Mouse (Mus musculus) urinary bladder, postnatal 36 days (tissue): Measurements from ENCODE around the gene Nab2.
A peak's percentile ranks its signal among the peaks of the same experiment; 100 is the strongest.
"Not testable (repeated sequence)": the region's sequence is repeated elsewhere in the genome, so short reads cannot be mapped to it uniquely, and the experiment has no call there.

Experiments used
- DNase-seq, 2 experiments: peaks; one replicate each; pipeline ENCODE4 v3.0.0; 2022; ENCODE audit warnings: low spot score in 2 of 2, mixed read lengths in 1 of 2

Gene Nab2

GRCm38 (mm10) chr10:127674046-127674655 is 5.8 kb upstream of the Nab2 start:
- DNase-seq, result no peak

DNA sequence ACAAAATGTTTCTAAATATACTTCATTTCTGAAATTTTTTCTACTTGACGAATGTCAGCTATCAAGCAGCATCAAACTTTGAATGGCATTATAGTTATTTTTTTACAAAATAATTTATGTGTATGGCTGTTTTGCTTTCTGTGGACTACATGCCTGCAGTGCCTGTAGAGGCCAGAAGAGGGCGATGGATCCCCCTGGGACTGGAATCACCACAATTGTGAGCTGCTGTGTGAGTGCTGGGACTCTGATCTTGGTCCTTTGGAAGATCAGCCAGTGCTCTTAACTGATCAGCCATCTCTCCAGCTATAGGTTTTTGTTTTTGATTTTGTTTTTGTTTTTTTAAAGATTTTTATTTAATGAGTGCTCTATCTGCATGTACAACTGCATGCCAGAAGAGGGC is 2.9 kb upstream of the Nab2 start:
- no peak for DNase-seq

GRCm38 (mm10) chr10:127670185-127670584 is 1.8 kb upstream of the Nab2 start:
- DNase-seq, result no peak

- DNase-seq, result no peak
Observed at GRCm38 (mm10) chr10:127669170-127669569, 802 bp upstream of the Nab2 start.

GRCm38 (mm10) chr10:127667269-127668092 is 887 bp downstream of the Nab2 start:
- DNase-seq, result peak; percentile 78 to 87

GRCm38 (mm10) chr10:127666501-127667268 is 1.7 kb downstream of the Nab2 start, which contains the start of gene Nemp1:
TSS of gene Nemp1 (plus strand) at chr10:127666901.
- DNase-seq, result peak; percentile 81 to 88

GRCm38 (mm10) chr10:127665366-127666181 is 2.8 kb downstream of the Nab2 start:
- DNase-seq, result no peak

- no peak for DNase-seq
Observed at GRCm38 (mm10) chr10:127664891-127665290, 3.5 kb downstream of the Nab2 start.

- no peak for DNase-seq
Observed at GRCm38 (mm10) chr10:127664166-127664565, 4.2 kb downstream of the Nab2 start.

DNA sequence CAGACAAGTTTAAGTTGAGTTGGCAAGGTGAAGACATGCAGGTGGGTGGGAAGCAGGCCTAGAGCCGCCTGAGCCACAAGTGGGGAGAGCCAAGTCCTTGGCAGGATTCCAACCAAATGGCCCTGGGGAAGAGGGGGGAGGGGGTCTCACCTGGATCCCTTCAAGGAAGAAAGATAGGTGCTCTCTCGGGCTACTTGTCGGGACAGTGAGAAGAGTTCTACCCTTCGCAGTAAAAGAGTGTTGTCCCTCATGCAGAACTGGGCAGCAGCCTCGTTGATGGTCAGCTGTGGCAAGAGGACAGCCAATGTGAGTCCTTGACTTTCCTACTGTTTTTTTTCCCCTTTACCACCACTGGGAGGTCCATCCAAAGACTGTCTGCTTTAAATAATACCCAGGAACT is 4.8 kb downstream of the Nab2 start:
- no peak for DNase-seq

DNA sequence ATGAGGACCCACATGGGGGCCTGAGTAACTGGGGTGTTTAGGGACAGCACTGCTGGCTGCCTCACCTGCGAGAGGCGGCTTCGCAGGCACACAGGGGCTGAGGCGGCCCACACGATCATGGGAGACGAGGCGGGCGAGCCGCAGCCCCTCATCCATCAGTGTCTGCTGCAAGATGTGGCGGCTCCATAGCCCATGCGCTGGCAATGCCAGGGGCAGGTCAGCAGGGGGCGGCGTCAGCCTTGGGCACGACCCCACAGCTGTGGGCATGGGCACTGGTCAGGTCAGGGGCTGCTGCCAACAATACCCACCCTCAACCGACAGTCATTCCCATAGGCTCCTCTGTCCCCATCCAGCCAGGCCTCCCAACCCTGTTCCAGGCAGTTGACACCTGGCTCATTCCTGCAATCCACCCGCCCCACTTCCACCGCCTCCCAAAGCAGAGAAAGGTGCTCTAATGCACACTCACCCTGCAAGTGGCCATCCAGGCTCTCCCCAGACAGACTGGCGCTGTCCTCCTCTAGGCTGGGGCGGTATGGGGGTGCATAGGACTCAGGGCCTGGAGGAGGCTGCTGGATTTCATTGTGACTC is 5.6 kb downstream of the Nab2 start:
- no peak for DNase-seq

DNA sequence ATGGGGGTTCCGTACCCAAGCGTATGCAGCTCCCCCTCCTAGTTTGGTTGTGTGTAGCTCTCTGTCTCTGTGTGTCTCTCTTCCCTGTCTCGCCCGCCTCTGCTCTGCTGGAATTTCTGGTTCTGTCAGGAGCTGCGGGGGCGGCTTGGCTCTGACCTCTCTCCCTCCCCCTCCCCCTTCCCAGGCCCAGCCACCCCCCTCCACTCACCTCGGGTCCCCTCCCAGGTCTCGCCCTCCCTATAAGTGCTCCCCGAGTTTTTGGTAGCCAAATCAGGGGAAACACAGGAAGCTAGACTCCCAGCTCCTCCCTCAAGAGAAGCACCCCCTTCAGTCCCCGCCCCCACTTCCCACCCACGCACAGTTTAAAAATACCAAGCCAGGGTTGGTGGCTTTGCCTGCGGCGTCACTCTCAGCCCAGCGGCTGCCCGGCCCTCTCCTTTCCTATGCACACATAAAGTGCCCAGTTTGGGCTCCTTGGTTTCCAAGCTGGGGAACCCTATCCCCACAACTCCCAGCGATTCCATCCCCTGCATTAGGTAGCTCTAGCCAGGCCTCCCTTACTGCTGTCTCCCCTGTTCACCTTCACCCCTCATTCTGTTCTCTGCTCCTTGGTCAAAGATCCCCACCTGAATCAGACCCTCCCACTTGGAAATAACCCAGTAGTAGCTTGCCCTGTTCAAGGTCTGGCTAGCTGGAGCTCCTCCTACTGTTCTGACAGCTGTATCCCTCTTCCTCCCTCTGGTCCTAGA is 6.3 kb downstream of the Nab2 start:
- peak; percentile 54 to 56 for DNase-seq

DNA sequence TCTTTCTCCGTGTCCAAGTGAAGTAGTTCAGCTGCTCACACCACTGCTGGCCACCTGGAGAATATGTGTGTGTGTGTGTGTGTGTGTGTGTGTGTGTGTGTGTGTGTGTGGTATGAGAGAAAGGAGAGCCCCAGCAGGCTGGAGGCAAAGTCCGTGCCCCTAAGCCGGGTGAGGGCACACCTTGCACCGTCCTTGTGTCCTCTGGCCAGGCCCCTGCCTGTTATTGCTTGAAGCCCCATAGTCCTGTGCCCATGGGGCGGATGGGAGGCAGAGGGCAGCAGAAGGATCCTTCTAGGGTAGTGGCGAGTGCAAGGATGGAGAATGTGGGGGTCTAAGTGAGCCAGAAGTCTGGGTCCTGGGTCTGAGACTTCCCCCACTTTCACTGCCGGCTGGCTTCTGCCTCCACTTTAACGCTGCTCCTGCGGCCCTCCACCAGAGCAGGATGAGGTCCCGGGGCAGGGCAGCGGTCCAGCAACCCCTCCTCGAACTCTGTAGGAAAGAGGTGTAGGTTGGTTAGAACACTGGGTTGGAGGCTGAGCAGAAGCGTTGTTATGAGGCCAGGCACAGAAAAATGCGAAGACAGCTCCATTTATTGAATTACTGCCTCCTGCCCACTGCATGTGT is 7.0 kb downstream of the Nab2 start:
- DNase-seq, result no peak

DNA sequence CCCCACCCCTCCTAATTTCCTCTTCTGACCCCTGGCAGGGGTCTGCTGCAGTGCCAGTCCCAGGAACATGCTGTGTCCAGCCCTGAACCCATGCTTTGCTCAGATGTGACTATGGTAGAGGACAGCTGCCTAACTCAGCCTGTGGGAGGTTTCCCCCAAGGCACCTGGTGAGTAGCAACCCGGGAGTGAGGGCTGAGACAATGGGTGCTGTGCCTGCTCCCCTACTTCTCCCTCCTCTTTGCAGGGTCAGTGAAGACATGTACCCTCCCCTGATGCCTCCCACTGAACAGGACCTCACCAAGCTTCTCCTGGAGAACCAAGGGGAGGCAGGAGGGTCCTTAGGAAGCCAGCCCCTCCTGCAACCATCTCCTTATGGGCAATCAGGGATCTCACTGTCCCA is 8.8 kb downstream of the Nab2 start:
- no peak for DNase-seq

- no peak for DNase-seq
Observed at GRCm38 (mm10) chr10:127658076-127658475, 10.3 kb downstream of the Nab2 start.

DNA sequence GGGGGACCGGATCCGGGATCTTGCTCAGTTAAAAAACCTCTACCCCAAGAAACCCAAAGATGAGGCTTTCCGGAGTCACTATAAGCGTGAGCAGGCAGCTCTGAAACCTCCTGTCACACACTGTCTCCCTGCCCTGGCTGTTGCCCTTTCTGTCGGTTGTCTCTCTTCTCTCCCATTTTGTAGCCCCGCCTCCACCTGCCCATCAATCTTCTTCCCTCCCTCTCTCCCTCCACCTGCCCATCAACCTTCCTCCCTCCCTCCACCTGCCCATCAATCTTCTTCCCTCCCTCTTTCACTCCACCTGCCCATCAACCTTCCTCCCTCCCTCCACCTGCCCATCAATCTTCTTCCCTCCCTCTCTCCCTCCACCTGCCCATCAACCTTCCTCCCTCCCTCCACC is 10.8 kb downstream of the Nab2 start:
- not testable (repeated sequence) for DNase-seq

DNA sequence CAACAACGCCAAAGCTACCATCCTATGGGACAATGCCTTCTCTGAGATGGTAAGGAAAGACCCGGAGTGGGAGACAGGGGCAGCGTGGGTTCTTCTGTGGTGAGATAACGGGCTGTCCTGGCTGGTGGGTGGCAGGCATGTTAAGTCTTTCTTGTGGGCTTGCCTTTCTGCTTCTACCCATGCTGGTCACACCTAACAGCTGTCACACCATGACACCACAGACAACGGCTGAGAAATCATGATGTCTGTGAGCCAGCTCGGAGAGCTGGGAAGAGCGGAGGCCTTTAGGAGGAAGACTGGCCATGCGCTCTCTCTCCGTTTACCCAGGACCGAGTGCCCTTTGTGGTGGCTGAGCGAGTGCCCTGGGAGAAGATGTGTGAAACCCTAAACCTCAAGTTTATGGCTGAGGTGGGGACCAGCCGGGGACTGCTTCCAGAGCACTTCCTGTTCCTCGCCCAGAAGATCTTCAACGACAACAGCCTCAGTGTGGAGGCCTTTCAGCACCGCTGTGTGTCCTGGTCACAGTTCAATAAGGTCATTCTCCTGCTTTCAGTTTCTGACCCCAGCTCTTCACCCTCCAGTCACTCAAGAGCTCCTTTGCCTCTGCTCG is 13.3 kb downstream of the Nab2 start:
- DNase-seq, result no peak

DNA sequence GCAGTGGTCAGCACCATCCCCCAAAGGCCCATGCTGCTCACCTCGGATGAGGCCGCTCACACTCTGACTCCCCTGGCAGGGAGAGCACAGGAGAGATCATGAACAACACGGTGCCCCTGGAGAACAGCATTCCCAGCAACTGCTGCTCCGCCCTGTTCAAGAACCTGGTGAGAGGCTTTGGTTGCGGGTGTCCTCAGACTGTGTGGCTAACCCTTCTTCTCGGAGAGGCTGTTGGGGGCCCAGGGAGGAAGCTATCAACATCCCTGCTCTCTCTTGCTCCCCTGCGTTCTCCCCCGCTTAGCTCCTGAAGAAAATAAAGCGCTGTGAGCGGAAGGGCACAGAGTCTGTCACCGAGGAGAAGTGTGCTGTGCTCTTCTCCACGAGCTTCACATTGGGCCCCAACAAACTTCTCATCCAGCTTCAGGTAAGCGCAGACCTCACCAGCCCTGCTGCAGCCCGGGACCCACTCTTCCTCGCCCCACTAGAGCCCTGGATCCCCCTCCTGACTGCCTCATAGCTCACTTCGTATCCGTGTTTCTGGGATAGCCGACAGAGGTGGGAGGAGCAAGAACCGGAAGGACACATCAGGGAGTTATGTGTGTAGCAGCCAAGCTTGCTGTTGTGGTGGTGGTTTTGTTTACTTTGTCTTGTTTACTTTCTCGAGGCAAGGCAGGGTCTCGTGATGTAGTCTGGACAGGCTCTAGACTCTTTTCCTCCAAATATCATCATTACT is 15.3 kb downstream of the Nab2 start:
- no peak for DNase-seq

- DNase-seq, result no peak
Observed at GRCm38 (mm10) chr10:127645791-127646190, 22.6 kb downstream of the Nab2 start.
